30 mouse cellular contexts compared by ENCODE assay signal in the genomic region with DNA sequence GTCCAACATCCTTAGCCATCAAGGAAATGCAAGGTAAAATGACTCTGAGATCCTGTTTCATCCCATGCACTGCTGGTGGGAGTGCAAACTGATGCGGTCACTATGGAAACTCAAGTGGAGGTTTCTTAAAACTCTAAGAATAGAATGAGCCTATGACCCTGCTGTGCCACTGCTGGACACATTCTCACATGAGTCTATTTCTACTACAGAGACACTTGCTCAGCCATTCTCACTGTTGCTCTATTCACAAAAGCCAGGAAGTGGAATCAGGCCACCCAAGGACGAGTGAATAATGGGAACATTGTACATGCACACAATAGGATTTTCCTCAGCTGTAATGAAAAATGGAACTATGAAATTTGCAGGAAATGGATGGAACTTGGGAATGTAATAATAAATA. TPM values are rescaled to one million over a fixed set of nuclear protein-coding genes. Genes with fewer than 3 reads are reported as not detected.
DNase-seq lines count a peak whose midpoint lies in the region; ATAC-seq and TF ChIP-seq lines count a peak whose summit lies in the region.
"Had no signal": no experiment of that assay in that cellular context is flagged by ENCODE, and none has a peak within 500 bp of the region (broad histone marks: within the 10 kb centered on the region; RNA-seq: fewer than 3 reads in every experiment).

No protein-coding gene starts in this region.

- H3K9ac ChIP-seq in forebrain, embryonic 11.5 days (ENCODE audit: low read length), result no peak overlapping the region
- no peak overlapping the region for H3K9ac ChIP-seq in forebrain, embryonic 15.5 days (replicated peaks)
- H3K9ac ChIP-seq in kidney, postnatal 0 days (ENCODE audit: low read depth, low read length), result no peak overlapping the region
- no peak overlapping the region for H3K9ac ChIP-seq in embryonic facial prominence, embryonic 14.5 days (ENCODE audit: low read depth, low read length)
- H3K9ac ChIP-seq: embryonic facial prominence, embryonic 15.5 days; hindbrain, embryonic 12.5 days; intestine, embryonic 15.5 days; limb, embryonic 12.5 days; liver, postnatal 0 days; midbrain, embryonic 12.5 days had no signal

- no peak for DNase-seq in forebrain, embryonic 11.5 days (ENCODE audit: low spot score)
- peak; percentile 17 for DNase-seq in kidney, postnatal 0 days (ENCODE audit: low spot score)
- DNase-seq in kidney, postnatal 36 days, result no peak
- DNase-seq in retina, postnatal 1 day, result peak; percentile 73
- no peak for DNase-seq in retina, embryonic 14.5 days (ENCODE audit: low spot score)
- peak; percentile 12 for DNase-seq in embryonic facial prominence, embryonic 14.5 days (ENCODE audit: low spot score)
- DNase-seq: adrenal gland, postnatal 10 days; cerebellum, adult 9-10 months; gastrocnemius, postnatal 10 days; kidney, adult 8-10 months; kidney, postnatal 14 days; liver, postnatal 0 days; lung, postnatal 10 days; right cerebral cortex, postnatal 14 days; thymus, adult 2 months; thymus, postnatal 4 days had no signal

- 45% methylated on average over 2 of the region's 2 CpGs for WGBS in forebrain, embryonic 11.5 days
- 24% methylated on average over 2 of the region's 2 CpGs for WGBS in forebrain, embryonic 15.5 days
- WGBS in kidney, postnatal 0 days, result 59% methylated on average over 2 of the region's 2 CpGs
- 57% methylated on average over 2 of the region's 2 CpGs for WGBS in embryonic facial prominence, embryonic 14.5 days

- H3K27ac ChIP-seq in forebrain, embryonic 11.5 days (ENCODE audit: low read depth, low read length), result no peak overlapping the region
- no peak overlapping the region for H3K27ac ChIP-seq in forebrain, embryonic 15.5 days (replicated peaks)
- no peak overlapping the region for H3K27ac ChIP-seq in kidney, postnatal 0 days
- H3K27ac ChIP-seq in embryonic facial prominence, embryonic 14.5 days (replicated peaks; ENCODE audit: low read depth, low read length), result no peak overlapping the region
- H3K27ac ChIP-seq: embryonic facial prominence, embryonic 15.5 days; hindbrain, embryonic 12.5 days; intestine, embryonic 15.5 days; layer of hippocampus, adult 2 months; limb, embryonic 12.5 days; midbrain, embryonic 12.5 days; stomach, postnatal 0 days had no signal

- H3K36me3 ChIP-seq in forebrain, embryonic 11.5 days (ENCODE audit: control insufficient read depth, insufficient read depth, low read length), result no peaks in the 10 kb centered on the region
- H3K36me3 ChIP-seq in forebrain, embryonic 15.5 days, result no peaks in the 10 kb centered on the region
- H3K36me3 ChIP-seq in kidney, postnatal 0 days (ENCODE audit: insufficient read depth, low read length), result no peaks in the 10 kb centered on the region
- no peaks in the 10 kb centered on the region for H3K36me3 ChIP-seq in embryonic facial prominence, embryonic 14.5 days (ENCODE audit: control insufficient read depth, insufficient read depth, low read length)
- H3K36me3 ChIP-seq: embryonic facial prominence, embryonic 15.5 days; hindbrain, embryonic 12.5 days; intestine, embryonic 15.5 days; limb, embryonic 12.5 days; midbrain, embryonic 12.5 days had no signal

- TF ChIP-seq CTCF in kidney, postnatal 0 days (IDR thresholded peaks at IDR 0.05; ENCODE audit: low read depth), result no peak

- H3K4me1 ChIP-seq in forebrain, embryonic 11.5 days (replicated peaks; ENCODE audit: control insufficient read depth, insufficient read depth, low read length), result no peaks in the 10 kb centered on the region
- H3K4me1 ChIP-seq in forebrain, embryonic 15.5 days, result no peaks in the 10 kb centered on the region
- H3K4me1 ChIP-seq in kidney, postnatal 0 days (replicated peaks; ENCODE audit: insufficient read depth, low read length), result no peaks in the 10 kb centered on the region
- H3K4me1 ChIP-seq in embryonic facial prominence, embryonic 14.5 days (ENCODE audit: control insufficient read depth, insufficient read depth, low read length), result no peaks in the 10 kb centered on the region
- H3K4me1 ChIP-seq: embryonic facial prominence, embryonic 15.5 days; hindbrain, embryonic 12.5 days; intestine, embryonic 15.5 days; limb, embryonic 12.5 days; midbrain, embryonic 12.5 days had no signal

- no peaks in the 10 kb centered on the region for H3K27me3 ChIP-seq in forebrain, embryonic 11.5 days (ENCODE audit: control insufficient read depth, insufficient read depth, low read length)
- H3K27me3 ChIP-seq in forebrain, embryonic 15.5 days, result no peaks in the 10 kb centered on the region
- H3K27me3 ChIP-seq in kidney, postnatal 0 days (ENCODE audit: insufficient read depth, low read length), result no peaks in the 10 kb centered on the region
- H3K27me3 ChIP-seq in embryonic facial prominence, embryonic 14.5 days (replicated peaks; ENCODE audit: control insufficient read depth, insufficient read depth, low read length), result no peaks in the 10 kb centered on the region
- H3K27me3 ChIP-seq: embryonic facial prominence, embryonic 15.5 days; hindbrain, embryonic 12.5 days; intestine, embryonic 15.5 days; limb, embryonic 12.5 days; Patski had no signal

- H3K9me3 ChIP-seq in forebrain, embryonic 11.5 days (ENCODE audit: control insufficient read depth, low read length), result no peaks in the 10 kb centered on the region
- no peaks in the 10 kb centered on the region for H3K9me3 ChIP-seq in forebrain, embryonic 15.5 days
- H3K9me3 ChIP-seq in kidney, postnatal 0 days (replicated peaks; ENCODE audit: low read length), result no peaks in the 10 kb centered on the region
- H3K9me3 ChIP-seq in embryonic facial prominence, embryonic 14.5 days (ENCODE audit: control insufficient read depth, low read length), result no peaks in the 10 kb centered on the region
- H3K9me3 ChIP-seq: embryonic facial prominence, embryonic 15.5 days; hindbrain, embryonic 12.5 days; intestine, embryonic 15.5 days; limb, embryonic 12.5 days; midbrain, embryonic 12.5 days had no signal

- H3K4me3 ChIP-seq in forebrain, embryonic 11.5 days (ENCODE audit: low read depth, low read length), result no peak overlapping the region
- no peak overlapping the region for H3K4me3 ChIP-seq in forebrain, embryonic 15.5 days
- no peak overlapping the region for H3K4me3 ChIP-seq in kidney, postnatal 0 days (replicated peaks; ENCODE audit: low read depth, low read length)
- no peak overlapping the region for H3K4me3 ChIP-seq in embryonic facial prominence, embryonic 14.5 days (ENCODE audit: low read depth, low read length)
- H3K4me3 ChIP-seq: embryonic facial prominence, embryonic 15.5 days; hindbrain, embryonic 12.5 days; intestine, embryonic 15.5 days; layer of hippocampus, adult 2 months; limb, embryonic 12.5 days; midbrain, embryonic 12.5 days had no signal

- ATAC-seq in forebrain, embryonic 11.5 days (replicated peaks; ENCODE audit: low FRiP score), result 0 out of 2 replicates have a peak, but pooled peaks have one; percentile 44
- no peak for ATAC-seq in forebrain, embryonic 15.5 days (replicated peaks)
- no peak for ATAC-seq in kidney, postnatal 0 days (replicated peaks; ENCODE audit: low FRiP score, low read depth)
- ATAC-seq in embryonic facial prominence, embryonic 14.5 days (ENCODE audit: low read depth), result no peak
- no peak for ATAC-seq in frontal cortex, adult (ENCODE audit: low TSS enrichment)
- ATAC-seq: activated CD4-positive, CD25-positive, alpha-beta regulatory T cell, adult 4 months; CD4-positive, CD25-positive, alpha-beta regulatory T cell, adult 4 months; intestine, embryonic 15.5 days; liver, postnatal 0 days; Patski had no signal

- no peak overlapping the region for H3K4me2 ChIP-seq in forebrain, embryonic 11.5 days (ENCODE audit: low read depth, low read length, severe bottlenecking)
- H3K4me2 ChIP-seq in forebrain, embryonic 15.5 days (replicated peaks), result no peak overlapping the region
- H3K4me2 ChIP-seq in kidney, postnatal 0 days (ENCODE audit: low read length), result no peak overlapping the region
- H3K4me2 ChIP-seq in embryonic facial prominence, embryonic 14.5 days (ENCODE audit: low read depth, low read length), result no peak overlapping the region
- H3K4me2 ChIP-seq: embryonic facial prominence, embryonic 15.5 days; heart, embryonic 11.5 days; hindbrain, embryonic 12.5 days; intestine, embryonic 15.5 days; limb, embryonic 12.5 days; liver, embryonic 11.5 days; midbrain, embryonic 12.5 days had no signal

RNA-seq across cellular contexts. Expression of gene Chchd5, which starts 19.3 kb away (rescaled TPM):
- polyA plus RNA-seq in forebrain, embryonic 11.5 days (2014; fragmentation: Nextera tagmentation; extraction: Ambion mirVana), result 24.5 TPM in 2 replicates
- polyA plus RNA-seq in forebrain, embryonic 15.5 days (2015; fragmentation: Nextera tagmentation; extraction: Ambion mirVana), result 22.5 and 26.2 TPM in 2 replicates
- polyA plus RNA-seq in kidney, postnatal 0 days (2015; fragmentation: Nextera tagmentation; extraction: Ambion mirVana), result 24.9 and 26.8 TPM in 2 replicates
- 25.8 and 30.3 TPM in 2 replicates for polyA plus RNA-seq in embryonic facial prominence, embryonic 14.5 days (2014; fragmentation: Nextera tagmentation; extraction: Ambion mirVana)

RNA-seq across cellular contexts. Expression of gene Polr1b, which starts 48.0 kb away (rescaled TPM):
- polyA plus RNA-seq in forebrain, embryonic 11.5 days (2014; fragmentation: Nextera tagmentation; extraction: Ambion mirVana), result 30.9 and 33.9 TPM in 2 replicates
- polyA plus RNA-seq in forebrain, embryonic 15.5 days (2015; fragmentation: Nextera tagmentation; extraction: Ambion mirVana), result 17.8 and 19.5 TPM in 2 replicates
- 17.4 and 19.5 TPM in 2 replicates for polyA plus RNA-seq in kidney, postnatal 0 days (2015; fragmentation: Nextera tagmentation; extraction: Ambion mirVana)
- 9.2 and 11.5 TPM in 2 replicates for polyA plus RNA-seq in embryonic facial prominence, embryonic 14.5 days (2014; fragmentation: Nextera tagmentation; extraction: Ambion mirVana)

RNA-seq across cellular contexts. Expression of gene Slc20a1, which starts 49.7 kb away (rescaled TPM):
- 70.7 and 72.8 TPM in 2 replicates for polyA plus RNA-seq in forebrain, embryonic 11.5 days (2014; fragmentation: Nextera tagmentation; extraction: Ambion mirVana)
- polyA plus RNA-seq in forebrain, embryonic 15.5 days (2015; fragmentation: Nextera tagmentation; extraction: Ambion mirVana), result 58.8 TPM in 2 replicates
- 12.4 and 15.2 TPM in 2 replicates for polyA plus RNA-seq in kidney, postnatal 0 days (2015; fragmentation: Nextera tagmentation; extraction: Ambion mirVana)
- polyA plus RNA-seq in embryonic facial prominence, embryonic 14.5 days (2014; fragmentation: Nextera tagmentation; extraction: Ambion mirVana), result 23.7 and 28.8 TPM in 2 replicates

Comparison
In these comparisons a context has a peak if more than half of its experiments do, and no peak if none do; other contexts are left out.
1. DNase-seq: peak in kidney, postnatal 0 days (single experiment), retina, postnatal 1 day (single experiment) and embryonic facial prominence, embryonic 14.5 days (single experiment); none in forebrain, embryonic 11.5 days (single experiment), kidney, postnatal 36 days (0 of 2) and retina, embryonic 14.5 days (single experiment).